Mouse (Mus musculus): Measurements from ENCODE around the gene Moxd1.

Gene Moxd1

GRCm38 (mm10) chr10:24223449-24224143 is at the start of gene Moxd1:
Gene Moxd1 (plus strand): TSS chr10:24223517.
- in situ Hi-C loops (cut with MboI, MseI) = no loop called here

- in situ Hi-C loops (cut with MboI, MseI) = no loop called here
Measured at GRCm38 (mm10) chr10:24190392-24190791, 32.9 kb upstream of the Moxd1 start.

DNA sequence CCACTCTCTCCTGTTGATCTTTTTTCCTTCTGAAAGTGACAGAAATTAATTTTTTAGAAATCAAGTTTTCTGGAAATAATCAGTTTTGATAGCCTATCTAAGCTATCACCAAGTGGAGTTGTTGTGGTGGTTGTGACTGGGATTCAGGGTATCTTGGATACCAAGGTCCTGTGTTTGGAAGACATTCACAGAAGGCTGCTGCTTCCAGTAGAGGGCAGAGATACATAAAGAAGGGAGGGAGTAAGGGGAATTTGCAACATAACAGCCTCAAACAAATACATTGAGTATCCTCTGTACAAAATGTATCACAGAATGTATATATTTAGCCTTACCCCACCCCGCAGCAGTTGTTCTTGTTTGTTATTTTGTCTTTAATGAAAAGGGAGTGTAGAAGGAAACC is 31.3 kb upstream of the Moxd1 start:
- in situ Hi-C loops (cut with MboI, MseI) = no loop called here

DNA sequence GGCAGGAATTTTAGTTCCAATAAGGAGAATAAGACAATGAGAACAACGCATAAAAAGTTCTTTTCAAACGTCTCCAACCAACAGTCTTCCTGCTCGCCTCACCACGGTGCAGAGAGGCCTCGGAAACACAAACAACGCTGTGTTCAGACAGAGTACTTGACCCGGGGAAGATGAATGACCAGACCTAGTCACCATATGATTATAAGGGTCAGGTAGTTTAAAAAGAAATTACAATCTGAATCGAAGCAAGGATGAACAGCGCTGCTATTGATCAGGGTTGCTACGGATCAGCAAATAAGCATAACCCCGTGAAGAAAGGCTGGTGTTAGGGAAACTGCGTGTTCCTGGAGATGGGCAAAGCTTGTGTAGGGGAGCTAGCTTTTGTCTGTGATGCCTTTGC is 24.0 kb upstream of the Moxd1 start:
- in situ Hi-C loops (cut with MboI, MseI) = no loop called here

- in situ Hi-C loops (cut with MboI, MseI) = no loop called here
Measured at GRCm38 (mm10) chr10:24200099-24200498, 23.2 kb upstream of the Moxd1 start.

DNA sequence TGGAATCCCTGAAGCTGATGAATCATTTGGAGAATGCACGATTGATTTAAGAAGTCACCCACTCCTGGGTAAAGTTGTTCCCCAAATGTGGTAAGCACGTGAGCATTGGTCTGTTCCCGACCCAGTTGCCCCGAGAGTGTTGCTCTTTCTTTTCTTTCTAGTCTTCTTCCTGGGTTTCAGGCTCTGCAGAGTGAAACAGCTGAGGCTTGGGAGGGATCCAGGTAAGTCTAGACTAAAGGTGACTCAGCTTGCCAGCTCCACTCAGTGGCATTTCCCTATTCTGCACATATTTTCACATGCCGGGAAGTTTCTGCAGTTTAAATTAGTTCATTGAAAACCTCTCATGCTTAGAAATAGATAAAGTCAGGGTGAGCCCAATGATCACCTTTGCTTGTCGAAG is 13.2 kb upstream of the Moxd1 start:
- in situ Hi-C loops (cut with MboI, MseI) = no loop called here

- in situ Hi-C loops (cut with MboI, MseI) = no loop called here
Measured at GRCm38 (mm10) chr10:24213297-24213696, 10.0 kb upstream of the Moxd1 start.

DNA sequence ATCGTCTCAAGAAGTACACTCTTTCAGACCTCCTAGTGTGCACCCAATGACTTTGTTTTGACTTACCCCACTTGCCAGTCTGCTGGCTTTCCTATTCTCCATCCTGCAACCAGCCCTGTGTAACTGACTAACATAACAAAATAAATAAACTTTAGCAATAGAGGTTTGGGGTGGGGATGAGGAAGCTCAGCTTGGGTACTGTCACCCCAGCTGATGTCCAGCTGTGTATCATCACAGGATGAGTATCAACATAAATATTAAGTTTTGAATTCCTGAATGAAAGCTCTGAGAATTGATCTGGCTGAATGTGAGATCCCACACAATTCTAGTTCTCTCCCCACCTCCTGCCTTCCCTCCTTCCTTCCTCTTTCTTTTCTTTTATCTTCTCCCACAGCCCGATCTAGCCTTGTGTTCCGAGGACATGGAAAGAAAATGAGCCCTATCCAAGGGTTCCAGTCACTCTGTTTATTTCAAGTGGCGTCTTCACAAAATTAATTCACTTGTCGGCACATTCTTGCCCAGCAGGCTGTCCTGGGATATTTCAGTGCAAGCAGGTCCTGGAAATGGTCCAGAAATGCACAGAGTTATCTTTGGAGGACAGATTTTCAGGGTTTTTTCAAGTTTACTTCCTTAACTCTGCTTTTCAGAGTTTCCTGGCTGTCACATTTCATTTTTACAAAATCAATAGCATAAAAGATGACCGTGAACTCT is 5.6 kb upstream of the Moxd1 start:
- in situ Hi-C loops (cut with MboI, MseI) = no loop called here

GRCm38 (mm10) chr10:24220931-24221330 is 2.4 kb upstream of the Moxd1 start:
- in situ Hi-C loops (cut with MboI, MseI) = no loop called here

- in situ Hi-C loops (cut with MboI, MseI) = no loop called here
Measured at GRCm38 (mm10) chr10:24222911-24223310, 406 bp upstream of the Moxd1 start.

DNA sequence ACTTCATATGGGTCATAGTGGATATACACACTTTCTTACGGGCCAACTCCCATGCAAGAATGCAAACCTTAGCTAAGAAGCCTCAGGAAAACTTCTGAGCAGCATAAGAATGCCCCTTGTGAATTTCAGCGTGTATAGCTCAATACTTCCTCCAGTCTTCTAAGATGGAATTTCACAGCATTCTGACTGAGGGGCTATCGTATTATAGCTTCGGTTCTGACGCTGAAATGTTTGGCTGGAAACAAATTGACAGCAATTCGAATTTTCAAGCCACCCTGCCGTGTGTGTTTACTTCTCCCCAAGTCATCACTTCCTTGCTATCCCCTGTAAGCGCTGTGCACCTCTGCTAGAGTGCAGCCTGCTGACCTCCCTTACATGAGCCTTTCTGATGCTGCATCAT is 1.3 kb downstream of the Moxd1 start:
- in situ Hi-C loops (cut with MboI, MseI) = no loop called here

DNA sequence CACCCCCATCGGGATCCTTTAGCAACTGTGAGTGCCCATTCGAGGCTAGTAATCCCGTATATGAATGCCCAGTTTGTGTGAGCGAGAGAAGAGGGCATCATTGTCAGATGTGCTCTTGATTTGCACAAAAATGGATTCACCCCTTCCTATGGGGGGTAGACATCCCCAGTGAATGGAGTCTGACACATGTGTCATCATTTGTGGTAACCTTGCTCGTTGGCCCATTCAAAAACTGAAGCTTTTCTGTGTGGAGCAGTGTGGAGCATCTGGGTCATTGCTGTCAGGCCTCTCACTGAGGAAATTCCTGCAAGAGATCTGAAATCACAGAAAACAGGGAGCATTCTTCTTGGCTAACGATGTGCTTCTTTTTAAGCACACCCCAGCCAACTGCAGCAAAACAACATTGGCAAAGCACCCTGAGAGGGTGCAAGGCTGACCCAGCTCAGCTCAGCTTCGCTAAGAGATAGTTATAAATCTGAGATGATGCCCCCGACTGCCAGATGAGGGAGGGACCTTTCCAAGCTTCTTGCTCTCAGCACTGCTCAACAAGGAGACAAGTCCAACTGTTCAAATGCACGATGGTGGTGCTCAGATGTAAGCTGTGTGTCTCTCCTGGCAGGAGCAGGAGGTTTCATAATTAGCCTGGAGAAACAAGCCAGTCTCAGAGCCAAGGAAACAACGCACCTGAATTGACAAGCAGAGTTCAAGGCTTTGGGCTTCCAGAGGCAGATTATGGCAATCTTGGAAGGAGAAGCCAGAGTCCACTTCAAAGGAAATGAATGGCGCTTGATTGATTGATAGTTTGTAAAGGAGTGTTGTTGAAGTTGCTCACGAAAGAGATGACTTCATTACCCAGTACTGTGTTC is 5.2 kb downstream of the Moxd1 start:
- in situ Hi-C loops (cut with MboI, MseI) = no loop called here

- in situ Hi-C loops (cut with MboI, MseI) = no loop called here
Measured at GRCm38 (mm10) chr10:24232281-24232680, 9.0 kb downstream of the Moxd1 start.

GRCm38 (mm10) chr10:24235426-24236283 is 12.3 kb downstream of the Moxd1 start:
- in situ Hi-C loops (cut with MboI, MseI) = no loop called here

GRCm38 (mm10) chr10:24246815-24247214 is 23.5 kb downstream of the Moxd1 start:
- in situ Hi-C loops (cut with MboI, MseI) = no loop called here

DNA sequence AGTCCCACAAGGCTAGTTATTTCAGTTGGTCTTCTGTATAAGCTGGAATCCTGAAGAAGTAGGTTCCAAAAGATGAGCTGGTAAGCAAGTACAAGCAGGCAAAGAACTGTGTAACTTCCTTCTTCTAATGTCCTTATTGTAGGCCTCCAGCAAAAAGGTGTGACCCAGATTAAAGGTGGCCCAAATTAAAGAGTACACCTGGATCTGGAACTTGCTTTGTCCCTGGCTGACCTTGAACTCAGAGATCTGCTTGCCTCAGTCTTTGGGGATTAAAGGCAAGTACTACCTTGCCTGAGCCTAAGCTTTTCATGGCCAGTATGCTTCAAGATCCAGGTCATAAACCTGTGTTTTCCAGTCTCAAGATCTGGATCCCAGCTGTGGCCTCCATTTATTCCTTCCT is 24.8 kb downstream of the Moxd1 start:
- in situ Hi-C loops (cut with MboI, MseI) = no loop called here

DNA sequence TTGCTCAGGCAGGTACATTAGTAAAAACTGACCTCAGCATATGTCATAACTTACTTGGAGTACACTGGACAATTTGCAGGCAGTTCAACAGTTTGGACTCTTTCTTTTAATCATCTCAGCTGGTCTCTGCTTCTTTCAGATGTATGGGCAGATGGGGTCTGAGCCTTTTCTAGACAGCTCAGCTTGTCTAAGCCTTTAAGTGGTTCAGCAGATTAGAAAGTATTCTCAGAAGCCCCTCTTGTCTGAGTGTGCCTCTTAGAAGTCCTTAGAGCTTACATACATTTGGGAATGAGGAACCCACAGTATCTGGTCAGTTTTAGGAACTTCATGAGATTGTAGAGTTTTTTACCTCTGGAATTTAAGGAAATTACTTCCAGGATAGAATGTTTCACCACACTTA is 28.3 kb downstream of the Moxd1 start:
- in situ Hi-C loops (cut with MboI, MseI) = no loop called here

DNA sequence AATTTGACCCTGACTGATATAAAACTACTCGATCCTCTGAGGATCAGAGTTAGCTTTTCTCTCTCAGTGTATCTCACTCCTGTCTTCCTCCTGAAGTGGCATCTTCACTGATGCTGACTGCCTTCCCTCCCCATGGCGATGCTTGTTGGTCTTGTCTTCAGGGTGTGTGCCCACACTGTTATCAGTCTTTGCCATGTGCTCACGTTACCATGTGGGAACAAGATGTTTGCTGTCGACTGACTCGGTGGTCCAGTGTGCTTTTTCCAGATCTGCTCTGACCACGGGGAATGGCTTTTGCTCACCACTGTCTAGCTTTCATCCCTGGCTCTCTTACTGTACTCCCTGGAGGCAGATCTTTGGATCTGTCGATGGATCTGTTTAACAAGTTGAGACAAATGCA is 34.8 kb downstream of the Moxd1 start:
- in situ Hi-C loops (cut with MboI, MseI) = no loop called here

GRCm38 (mm10) chr10:24258885-24259284 is 35.6 kb downstream of the Moxd1 start:
- in situ Hi-C loops (cut with MboI, MseI) = no loop called here

GRCm38 (mm10) chr10:24259794-24260590 is 36.7 kb downstream of the Moxd1 start:
- in situ Hi-C loops (cut with MboI, MseI) = no loop called here

GRCm38 (mm10) chr10:24267520-24267919 is 44.2 kb downstream of the Moxd1 start:
- in situ Hi-C loops (cut with MboI, MseI) = no loop called here
